Mouse (Mus musculus): ENCODE results near the gene Daglb.

The Daglb gene

DNA sequence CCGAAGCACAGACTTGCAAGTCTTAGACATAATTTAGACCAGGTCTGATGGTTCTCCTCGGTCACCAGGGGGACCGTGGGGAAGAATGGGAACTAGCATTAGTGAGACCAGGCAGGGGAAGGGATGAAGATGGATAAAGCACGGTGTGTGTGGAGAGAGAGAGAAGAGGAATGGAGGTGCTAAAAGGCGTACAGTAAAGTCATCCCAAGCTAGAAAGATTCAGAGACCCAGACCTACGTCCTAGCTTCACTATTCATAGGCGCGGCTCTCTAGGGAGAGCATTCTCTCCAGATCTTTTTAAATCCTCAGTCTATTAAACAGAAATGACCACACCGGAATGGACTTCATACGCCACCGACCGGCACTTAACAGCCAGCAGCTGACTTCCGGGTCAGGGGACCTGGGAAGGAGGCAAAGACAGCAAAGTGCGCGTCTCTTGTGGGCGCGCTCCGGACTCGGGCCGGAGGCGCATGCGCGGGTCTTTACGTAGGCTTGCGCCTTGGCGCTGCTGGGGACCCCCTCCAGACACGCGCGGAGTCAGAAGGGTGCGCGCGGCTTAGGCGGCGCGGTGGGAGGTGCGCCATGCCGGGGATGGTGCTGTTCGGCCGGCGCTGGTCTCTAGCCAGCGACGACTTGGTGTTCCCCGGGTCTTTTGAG, at the start of gene Daglb:
Gene Daglb (plus strand): TSS at position 485 of the 657 bp plus-strand sequence.
- peak; percentile 88 for DNase-seq

GRCm38 (mm10) chr5:143421484-143421883, 42.9 kb upstream of the Daglb start:
- DNase-seq, result no peak

- no peak for DNase-seq
Observed at GRCm38 (mm10) chr5:143422990-143423389, 41.4 kb upstream of the Daglb start.

- DNase-seq, result peak; percentile 56
Observed at GRCm38 (mm10) chr5:143423899-143424519, 40.4 kb upstream of the Daglb start.

DNA sequence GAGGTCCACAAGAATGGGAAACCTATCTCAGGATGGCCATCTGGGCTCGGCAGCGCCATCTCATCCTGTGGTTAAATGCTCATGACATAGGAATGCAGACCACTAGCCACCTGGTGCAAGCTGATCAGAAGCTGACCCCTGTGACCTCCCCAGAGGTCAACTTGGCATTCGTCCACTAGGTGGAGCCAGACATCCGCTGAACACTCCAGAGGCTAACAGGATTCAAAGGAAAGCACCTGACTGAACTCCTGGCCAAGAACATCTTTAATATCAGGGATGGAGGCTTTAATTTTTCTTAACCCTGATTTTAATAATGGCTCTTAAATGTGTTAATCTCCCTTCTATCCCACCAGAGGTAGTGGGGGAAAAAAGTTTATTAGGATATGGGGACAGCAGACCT, 30.0 kb upstream of the Daglb start:
- peak; percentile 30 for DNase-seq

- no peak for DNase-seq
Observed at GRCm38 (mm10) chr5:143441298-143441697, 23.1 kb upstream of the Daglb start.

GRCm38 (mm10) chr5:143441753-143442152, 22.6 kb upstream of the Daglb start:
- DNase-seq, result no peak

DNA sequence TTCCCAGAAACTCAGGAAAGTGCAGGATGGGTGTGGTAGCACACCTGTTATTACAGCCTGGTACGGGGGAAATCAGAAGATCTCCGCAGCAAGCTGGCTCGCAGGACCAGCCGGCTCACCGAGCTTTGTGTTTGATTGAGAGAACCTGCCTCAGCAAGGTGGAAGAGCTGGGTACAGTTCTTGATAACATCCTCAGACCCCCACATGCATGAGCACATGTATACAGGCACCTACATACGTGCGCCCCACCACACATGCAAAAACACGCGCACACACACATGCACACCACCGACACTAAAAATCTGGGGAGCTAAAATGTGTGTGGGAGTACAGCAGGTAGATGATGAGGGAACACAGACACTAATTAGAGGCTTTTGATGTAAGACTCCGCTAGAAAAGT, 713 bp upstream of the Daglb start:
- no peak for DNase-seq

DNA sequence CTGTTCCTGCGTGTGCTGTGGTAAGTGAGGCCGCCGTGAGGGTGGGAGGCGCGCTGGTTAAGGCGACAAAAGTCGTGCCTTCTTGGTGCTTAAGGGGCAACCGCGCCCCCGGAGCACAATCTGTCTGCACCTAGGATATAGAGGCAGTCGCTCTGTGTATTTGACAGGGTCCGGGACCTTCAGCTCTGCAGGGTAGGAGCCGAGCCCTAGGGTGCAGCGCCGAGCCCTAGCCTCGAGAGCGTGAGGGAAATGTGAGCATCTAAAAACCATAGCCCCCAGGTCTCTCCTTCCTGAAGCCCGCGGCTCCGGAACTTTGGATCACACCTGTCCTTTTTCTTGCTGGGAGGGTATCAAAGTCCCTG, 354 bp downstream of the Daglb start:
- no peak for DNase-seq

DNA sequence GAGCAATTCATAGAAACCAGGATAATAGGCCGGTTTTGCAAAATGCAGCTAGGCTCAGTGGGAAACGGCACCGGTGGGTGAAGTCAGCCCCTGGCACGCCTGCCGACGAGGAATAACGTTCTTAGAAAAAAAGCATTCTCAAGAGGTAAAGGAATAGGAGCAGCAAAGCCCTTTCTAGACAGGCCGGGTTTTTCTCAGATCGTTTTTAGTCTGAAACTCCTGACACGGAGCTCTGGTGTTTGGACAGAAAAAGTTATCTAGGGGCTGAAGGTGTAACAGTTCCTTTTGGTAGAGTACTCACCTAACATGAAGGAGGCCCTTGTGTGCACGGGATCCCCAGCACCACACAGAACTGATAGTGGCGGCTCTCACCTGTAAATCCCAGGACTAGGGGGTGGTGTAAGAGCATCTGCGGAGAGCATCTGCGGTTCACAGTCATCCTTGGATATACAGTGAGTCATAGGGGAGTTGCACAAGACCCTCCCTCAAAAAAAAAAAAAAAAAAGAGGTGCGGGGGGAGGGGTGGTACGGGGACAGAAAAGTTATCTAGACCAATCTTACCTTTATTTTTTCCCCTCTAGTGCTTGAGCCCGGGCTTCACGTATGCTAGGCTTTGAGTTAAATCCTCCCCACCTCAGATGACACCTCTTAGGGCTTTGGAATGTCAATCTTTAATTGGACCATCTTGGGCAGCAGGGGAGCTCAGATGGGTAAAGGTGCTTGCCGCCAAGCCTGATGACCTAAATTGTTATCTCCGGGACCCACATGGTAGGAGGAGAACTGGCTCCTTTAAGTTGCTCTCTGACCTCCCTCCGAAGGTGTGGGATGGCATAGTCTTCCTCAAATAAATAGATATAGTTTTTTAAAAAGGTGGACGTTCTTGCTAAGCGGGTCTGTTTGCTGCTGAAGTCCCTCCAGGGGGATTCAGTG, 1.0 kb downstream of the Daglb start:
- DNase-seq, result no peak

DNA sequence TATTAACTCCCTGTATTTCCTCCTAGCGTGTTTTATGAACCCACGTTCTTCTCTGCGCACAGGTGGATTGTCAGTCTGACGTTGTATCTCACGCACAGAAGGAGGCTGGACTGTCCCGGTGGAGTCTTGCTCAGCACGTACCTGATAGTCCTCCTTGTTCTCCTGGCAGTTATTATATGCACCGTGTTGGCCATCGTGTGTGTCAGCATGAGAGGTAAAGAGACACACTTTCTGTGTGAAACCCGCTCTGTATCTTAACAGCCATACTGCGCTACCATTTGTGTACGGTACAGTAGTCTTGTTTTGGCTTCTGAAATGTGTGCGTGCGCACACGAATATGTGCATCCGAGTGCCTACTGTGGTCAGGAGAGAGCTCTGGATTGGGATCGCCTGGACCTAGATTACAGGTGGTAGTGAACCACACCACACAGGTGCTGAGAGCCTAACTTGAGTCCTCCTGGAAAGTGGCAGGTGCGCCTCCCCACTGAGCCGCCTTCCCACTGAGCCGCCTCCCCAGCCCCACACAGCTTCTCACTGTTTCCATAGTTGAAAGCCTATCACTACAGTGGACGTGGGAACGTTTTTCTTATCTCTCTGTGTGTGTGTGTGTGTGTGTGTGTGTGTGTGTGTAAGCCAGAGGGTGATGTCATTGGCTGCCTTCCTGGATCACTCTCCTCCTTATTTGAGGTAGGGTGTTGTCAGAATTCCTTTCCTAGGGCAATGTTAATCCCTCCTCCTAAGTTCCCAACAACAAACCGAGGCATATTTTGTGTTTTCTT, 2.7 kb downstream of the Daglb start:
- DNase-seq, result no peak

- DNase-seq, result no peak
Observed at GRCm38 (mm10) chr5:143467931-143468330, 3.5 kb downstream of the Daglb start.

GRCm38 (mm10) chr5:143469628-143470027, 5.2 kb downstream of the Daglb start:
- no peak for DNase-seq

DNA sequence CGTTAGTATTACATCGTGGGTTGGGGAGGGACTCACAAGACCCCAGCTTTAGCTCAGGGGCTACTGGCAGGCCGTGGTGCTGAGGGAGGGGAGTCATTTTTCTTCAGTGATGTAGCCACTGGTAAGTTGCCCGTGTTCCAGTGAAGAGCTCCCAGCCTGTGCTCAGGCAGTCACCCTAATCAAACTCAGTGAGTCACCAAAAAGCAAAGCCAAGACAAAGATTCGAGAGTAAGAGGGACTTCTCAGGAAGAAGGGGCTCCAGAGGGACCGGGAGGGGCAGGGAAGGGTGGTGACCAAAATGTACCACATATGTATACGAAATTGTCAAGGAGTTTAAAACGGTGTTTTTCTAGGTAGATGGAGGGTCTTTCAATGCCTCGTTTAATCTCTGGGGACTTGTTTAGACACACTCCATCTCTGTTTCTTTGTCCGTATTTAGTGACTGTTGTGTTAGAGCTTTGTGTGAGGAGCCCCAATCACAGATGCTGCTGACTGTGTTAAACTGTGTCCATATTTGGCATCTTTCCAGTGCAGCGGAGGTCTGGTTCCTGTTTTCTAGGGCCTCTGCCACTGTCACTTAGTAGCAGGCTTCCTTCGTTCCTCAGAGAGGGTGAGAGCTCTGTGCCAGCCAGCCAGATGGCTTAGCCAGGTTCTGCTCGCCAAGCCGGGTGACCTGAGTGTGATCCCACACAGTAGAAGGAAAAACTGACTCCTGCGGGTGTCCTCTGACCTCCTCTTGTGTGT, 6.2 kb downstream of the Daglb start:
- peak; percentile 70 for DNase-seq

GRCm38 (mm10) chr5:143471165-143471546, 6.8 kb downstream of the Daglb start:
- no peak for DNase-seq

GRCm38 (mm10) chr5:143471953-143472618, 7.7 kb downstream of the Daglb start:
- DNase-seq, result no peak

- no peak for DNase-seq
Observed at GRCm38 (mm10) chr5:143475153-143475844, 10.9 kb downstream of the Daglb start.

DNA sequence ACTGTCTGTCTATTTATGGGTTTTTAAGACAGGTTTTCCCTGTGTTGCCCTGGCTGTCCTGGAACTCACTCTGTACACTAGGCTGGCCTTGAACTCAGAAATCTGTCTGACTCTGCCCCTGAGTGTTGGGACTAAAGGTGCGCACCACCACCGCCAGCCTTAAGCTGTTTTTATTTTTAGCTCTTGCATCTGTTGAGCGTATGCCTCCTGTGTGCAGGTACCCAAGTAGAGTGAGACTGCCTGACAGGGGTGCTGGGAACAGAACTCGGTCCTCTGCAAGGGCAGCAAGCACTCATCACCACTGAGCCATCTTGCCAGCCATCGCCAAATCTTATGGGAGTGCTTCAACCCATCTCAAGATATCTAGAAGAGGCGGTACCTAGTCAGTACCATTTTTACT, 11.6 kb downstream of the Daglb start:
- DNase-seq, result no peak

DNA sequence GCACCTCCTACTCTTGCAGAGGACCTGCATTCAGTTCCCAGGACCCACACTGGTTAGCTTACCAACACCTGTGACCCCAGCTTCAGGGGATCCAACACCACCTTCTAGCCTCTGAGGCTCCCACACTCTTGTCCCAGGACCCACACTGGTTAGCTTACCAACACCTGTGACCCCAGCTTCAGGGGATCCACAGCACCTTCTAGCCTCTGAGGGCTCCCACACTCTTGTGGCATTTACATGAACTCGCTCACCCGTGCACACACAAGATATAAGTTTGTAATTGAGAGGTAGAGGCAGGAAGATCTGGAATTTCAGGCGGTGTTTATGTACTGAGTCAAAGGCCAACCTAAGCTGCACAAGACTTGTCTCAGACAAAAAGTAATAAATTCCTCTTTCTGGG, 13.5 kb downstream of the Daglb start:
- DNase-seq, result no peak

DNA sequence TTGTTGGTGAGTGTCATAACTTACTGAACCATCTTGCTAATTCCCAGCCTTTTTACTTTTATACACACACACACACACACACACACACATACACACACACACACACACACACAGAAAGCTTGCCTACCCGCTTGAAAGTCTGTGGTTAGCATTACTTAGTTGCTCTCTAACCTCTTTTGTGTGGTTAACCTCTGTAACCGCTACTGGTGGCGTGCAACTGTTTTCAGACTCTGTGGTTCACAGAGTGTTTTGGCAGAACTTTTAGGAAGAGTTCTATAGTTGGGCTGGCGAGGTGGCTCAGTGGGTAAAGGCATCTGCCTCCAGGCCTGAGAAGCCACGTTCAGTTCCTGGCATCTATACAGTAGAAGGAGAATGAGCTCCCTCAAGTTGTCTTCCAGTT, 20.6 kb downstream of the Daglb start:
- DNase-seq, result no peak

- no peak for DNase-seq
Observed at GRCm38 (mm10) chr5:143487193-143487592, 22.8 kb downstream of the Daglb start.

Data from cerebellum, adult 8-10 months (tissue).